Mouse (Mus musculus) lung, postnatal 25 days (tissue): ENCODE data around the gene Ubap1.

Experiments used
- DNase-seq: peaks from one replicate; pipeline ENCODE4 v3.0.0; 2022; ENCODE audit warnings: low spot score

Ubap1 gene

GRCm38 (mm10) chr4:41348584-41349198 is at the start of gene Ubap1:
TSS of gene Ubap1 (plus strand) at chr4:41348996.
- DNase-seq: peak; percentile 96

DNA sequence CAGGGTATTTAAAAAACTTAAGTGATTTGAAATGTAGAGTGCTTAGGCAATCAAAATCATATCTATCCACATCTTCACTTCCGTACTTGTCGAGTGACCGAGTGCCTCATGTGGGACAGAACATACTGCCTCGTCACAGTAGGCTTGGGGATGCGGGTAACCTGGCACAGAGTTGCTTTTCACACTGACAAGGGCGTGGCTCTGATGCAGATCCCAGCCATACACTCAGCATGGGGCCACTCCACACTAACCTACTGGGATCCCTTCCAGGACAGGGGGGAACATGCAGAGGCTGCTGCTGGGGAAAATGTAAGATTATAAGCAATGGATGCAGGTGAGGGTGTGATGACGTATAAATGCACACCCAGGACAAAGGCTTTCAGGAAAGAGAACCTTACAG is 45.1 kb upstream of the Ubap1 start:
- no peak for DNase-seq

DNA sequence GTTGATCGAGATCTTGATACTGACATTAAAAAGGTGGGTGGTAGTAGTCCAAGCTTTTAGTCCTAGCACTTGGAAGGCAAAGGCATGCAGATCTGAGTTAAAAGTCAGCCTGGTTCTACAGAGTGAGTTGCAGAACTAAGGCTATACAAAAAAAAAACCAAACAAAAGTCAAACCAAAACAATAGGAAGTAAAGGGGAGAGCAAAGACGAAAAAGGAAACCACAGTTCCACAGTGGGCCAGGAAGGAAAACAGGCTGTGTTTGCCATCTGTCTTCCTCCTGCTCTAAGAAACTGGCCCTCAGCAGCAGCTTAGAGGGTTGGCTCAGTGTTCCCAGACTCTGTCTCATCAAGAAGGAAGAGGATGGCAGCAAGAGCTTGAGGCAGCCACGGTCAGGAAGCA is 44.5 kb upstream of the Ubap1 start:
- no peak for DNase-seq

DNA sequence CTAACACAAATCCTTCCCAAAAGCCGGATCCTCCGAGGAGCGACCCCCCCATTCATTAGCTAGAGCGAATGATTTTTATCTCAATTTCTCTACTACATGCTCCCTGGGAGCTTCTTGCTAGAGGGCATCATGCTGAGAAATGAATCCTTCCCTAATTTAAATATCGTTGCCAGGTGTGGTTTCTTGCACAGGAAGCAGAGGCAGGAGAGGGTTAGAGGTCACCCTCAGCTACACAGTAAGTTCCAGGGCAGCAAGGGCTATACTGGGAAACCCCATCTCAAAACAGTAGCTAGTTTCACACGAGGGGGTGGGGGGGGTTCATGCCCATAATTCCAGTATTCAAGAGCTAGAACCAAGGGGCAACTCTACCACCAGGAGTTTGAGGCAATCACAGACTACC is 41.4 kb upstream of the Ubap1 start:
- DNase-seq: no peak

DNA sequence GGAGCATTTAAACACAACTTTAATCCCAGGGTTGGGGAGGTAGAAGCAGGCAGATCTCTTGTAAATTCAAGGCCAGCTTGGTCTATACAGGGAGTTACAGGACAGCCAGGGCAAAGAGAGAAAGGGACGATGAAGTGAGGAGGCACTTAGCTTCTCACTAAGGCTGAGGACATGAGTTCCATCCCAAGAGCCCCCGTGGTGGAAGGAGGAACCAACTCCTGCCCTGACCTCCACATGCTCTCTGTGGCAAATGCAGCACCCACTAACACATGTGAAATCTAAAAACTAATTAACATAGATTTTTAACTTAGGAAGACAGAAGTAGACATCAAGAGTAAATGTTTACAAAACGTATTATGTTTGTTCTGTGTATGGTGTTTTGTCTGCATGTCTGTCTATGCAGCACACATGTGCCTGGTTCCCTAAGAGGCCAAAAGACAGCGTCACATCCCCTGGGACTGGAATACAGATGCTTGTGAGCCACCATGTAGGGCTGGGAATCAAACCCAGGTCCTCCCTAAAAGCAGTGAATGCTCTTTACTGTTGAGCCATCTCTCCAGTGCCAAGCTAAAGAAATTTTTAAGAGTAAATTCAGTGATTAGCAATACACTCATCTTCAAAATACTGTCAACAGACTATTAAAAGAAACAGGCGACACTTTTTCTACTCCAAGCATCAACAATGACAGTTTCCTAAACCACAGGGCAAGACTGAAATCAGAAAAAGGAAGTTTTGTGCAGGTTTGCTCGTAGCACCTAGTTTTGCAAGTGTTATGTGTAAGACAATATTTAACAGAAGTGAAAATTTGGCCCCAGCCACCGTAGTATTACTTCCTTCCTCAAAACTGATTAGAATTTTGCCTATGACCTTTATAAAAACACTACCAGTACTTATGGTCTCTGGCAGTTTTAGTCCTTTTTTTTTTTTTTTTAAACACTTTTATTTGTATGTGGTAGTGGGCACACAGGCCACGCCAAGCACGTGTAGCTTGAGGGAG is 37.9 kb upstream of the Ubap1 start:
- DNase-seq: peak; percentile 64

- no peak for DNase-seq
These were observed 35.1 kb upstream of the Ubap1 start for GRCm38 (mm10) chr4:41313722-41314121.

GRCm38 (mm10) chr4:41314141-41315129 is 34.4 kb upstream of the Ubap1 start, which contains the start of gene Dcaf12:
TSS of gene Dcaf12 (minus strand) at chr4:41314889.
- DNase-seq: peak; percentile 97

DNA sequence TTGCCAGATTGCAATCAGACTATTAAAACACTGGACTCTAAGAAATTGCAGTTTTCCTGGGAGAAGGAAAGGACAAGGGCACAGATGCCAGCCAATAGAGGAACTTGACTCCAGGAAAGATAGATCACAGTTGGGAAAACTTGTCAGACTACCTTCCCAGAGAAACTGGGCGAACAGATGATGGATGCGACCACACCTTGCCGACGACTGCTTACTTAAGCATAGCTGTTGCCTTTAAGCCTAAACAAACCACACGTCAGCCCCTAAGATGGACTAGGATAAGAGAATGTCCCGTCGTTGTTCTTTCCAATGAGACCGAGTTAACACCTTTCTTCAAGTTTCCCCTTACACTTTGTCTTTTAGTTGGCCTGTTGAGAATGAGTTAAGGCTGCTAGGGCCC is 33.6 kb upstream of the Ubap1 start:
- no peak for DNase-seq

- no peak for DNase-seq
These were observed 30.5 kb upstream of the Ubap1 start for GRCm38 (mm10) chr4:41318267-41318666.

GRCm38 (mm10) chr4:41320971-41321370 is 27.8 kb upstream of the Ubap1 start:
- no peak for DNase-seq

DNA sequence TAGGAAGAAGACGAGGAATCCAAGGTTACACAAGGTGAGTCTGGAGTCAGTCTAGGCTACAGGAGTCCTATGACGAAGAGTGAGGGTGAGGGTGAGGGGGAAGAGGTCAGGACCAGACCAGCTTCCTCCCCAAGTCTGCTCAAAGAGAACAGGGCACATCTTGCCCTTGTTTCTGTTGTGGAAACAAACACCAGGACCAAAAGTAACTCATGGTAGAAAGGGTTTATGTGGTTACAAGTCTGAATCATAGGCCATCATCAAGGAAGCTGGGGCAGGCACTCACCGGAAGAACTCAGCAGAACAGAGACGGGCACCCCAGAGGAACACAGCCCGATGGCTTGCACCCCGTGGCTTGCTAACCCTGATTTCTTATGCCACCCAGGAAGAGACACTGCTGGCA is 21.9 kb upstream of the Ubap1 start:
- DNase-seq: no peak

DNA sequence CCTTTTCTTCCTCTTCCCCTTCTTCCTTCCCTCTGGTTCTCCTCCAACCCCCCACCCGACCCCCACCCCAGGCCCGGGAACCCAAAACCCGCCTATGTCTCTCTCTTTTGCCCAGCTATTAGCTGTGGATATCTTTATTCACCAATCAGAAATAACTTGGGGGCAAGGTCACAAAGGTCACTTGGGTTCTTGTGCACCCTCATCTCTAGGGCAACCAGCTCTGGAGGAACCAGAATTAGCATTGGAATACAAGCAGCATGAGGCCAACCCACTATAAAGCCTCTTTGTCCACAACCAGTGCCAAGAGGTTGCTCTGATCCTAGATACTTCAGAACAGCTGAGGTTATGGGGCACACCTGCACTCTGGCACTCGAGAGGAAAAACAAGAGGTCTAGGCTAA is 19.3 kb upstream of the Ubap1 start:
- no peak for DNase-seq

GRCm38 (mm10) chr4:41331085-41331484 is 17.7 kb upstream of the Ubap1 start:
- DNase-seq: no peak

DNA sequence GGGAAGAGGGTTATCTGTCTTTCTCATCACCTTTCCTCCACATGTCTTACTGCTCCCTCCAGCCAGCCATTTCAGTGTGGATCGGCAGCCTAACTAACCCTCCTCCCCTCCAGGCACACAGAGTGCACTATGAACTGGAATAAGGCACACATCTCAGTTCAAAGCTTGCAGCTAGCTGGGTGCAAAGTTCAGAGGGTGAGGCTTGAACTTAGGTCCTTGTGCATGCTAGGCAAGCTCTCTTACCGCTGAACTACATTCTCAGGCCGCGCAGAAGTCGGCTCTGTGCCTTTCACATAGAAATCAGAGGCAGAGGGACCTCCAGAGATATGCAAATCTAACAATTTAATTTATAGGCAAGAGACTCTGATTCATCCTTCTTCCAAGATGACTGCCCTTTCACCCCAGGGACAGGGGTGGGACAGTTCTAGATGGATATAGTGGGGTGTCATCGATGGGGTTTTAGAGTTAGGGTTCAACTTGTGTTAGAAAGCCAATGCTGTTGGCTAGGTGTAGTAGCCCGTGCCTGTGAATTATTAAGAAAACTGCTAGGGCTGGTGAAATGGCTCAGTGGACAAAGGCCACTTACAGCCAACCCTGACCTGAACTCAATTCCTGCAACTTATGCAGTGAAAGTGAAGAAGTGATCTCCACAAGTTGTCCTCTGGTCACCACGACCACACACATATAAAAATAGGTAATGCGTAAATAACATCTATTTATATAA is 16.9 kb upstream of the Ubap1 start:
- DNase-seq: no peak

DNA sequence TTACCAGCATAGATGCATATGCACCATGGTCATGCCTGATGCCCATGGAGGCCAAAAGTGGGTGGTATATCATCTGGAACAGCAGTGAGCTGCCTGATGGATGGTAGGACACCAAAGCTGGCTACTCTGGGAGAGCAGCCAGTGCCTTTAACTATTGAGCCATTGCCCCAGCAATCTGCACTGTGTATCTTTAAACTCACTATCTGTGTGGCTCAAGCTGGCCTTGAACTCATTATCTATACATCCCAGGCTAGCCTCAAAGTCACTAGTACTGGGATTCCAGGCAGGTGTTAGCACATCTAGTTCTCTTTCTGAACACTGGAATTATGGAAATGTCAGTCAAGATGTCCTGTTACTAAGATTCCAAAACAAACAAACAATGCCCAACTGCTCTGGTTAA is 12.2 kb upstream of the Ubap1 start:
- no peak for DNase-seq

DNA sequence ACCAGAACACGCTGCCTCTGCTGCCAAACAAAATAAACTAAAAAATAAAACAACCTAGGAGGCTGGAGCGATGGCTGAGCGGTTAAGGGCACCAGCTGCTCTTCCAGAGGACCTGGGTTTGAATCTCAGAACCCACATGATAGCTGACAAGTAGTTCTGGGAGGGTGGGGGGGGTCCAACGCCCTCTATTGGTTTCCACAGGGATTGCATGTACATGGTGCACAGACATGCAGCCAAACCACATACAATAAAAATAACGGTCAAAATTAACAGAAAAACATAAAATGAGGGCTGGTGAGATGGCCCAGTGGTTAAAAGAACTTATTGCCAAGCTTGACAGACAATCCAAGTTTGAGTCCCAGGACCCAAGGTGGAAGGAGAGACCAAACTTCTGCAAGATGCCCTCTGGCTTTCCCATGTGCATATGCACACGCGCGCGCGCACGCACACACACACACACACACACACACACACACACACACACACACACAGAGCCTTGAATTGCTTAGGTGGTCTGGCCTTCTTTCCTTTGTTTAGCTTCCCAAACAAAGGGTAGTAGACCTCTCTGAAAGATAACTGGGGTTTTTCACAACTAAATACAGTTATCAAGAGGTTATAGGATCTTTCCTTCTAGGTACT is 7.8 kb upstream of the Ubap1 start:
- DNase-seq: no peak

DNA sequence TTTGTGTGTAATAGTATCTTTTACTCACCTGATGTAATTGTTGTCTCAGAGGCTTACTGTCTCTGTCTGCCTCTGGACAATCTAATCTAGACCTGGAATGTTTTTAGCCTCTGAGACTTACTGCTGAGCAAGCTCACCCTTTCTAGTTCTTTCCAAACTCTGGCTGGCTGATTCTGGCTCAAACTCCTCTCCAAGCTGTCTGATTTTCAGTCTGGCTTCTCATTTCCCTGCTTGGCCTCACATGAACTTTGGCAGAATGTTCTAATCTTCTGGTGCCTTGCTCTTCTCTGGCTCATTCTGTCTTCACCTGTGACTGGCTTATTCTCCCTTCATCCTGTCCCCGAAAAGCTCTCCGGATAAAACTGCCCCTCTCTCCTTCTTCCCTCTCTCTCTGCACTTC is 2.8 kb upstream of the Ubap1 start:
- DNase-seq: no peak

DNA sequence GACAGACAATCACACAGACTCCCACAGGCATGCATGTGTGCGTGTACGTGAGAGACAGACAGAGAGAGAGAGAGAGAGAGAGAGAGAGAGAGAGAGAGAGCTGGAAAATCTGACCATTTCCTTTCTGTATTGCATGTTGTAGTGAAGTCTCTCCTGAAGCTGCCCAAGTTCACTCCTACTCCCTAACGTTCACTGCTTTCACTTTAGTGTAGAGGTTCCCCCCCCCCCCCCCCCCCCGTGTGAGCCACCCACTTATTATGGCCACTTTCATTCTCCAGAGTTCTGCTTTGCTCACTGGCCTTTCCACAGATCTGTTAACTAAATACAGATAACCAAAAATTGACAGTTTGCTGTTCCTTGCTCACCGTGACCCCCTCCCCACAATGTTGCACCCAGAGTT is 957 bp upstream of the Ubap1 start:
- DNase-seq: no peak

- peak; percentile 38 for DNase-seq
These were observed 399 bp downstream of the Ubap1 start for GRCm38 (mm10) chr4:41349199-41349591.

GRCm38 (mm10) chr4:41352758-41353157 is 4.0 kb downstream of the Ubap1 start:
- DNase-seq: no peak

DNA sequence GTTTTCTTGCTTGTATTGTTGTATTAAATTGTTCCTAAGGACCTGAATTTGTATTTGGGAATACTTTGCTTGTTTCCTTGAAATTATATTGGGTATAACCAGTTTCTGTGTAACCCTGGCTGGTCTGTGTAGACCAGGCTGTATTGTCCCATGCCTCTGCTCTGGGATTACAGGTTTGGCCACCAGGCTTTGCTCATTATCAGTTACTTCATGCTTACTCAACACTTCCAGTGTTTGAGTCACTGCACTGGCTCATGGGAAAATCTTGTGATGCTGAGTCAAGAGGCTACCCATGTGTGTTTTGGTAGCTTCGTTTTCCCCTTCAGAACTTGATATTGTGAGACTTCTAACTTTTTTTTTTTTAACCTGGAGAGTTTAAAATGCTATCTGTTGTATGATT is 4.5 kb downstream of the Ubap1 start:
- DNase-seq: no peak
